Mouse (Mus musculus) limb, embryonic 12.5 days (tissue): Measurements from ENCODE around the gene Mfsd4a. TPM values are rescaled to one million over a fixed set of nuclear protein-coding genes. Genes with fewer than 3 reads are reported as not detected.

Experiments
- ATAC-seq: fragments of 200-750 bp; cut with Nextera tagmentation; 2 replicates; pipeline ENCODE4 v1.8.0; 2017; ENCODE audit warnings: low read depth, moderate TSS enrichment; ENCODE audit not compliant: insufficient number of reproducible peaks, insufficient read depth, low FRiP score, low TSS enrichment
- H3K27ac ChIP-seq: fragments of 300-500 bp; sonication (generic); 2 replicates; pipeline ENCODE4 v1.5.1; 2016; ENCODE audit warnings: mild to moderate bottlenecking, moderate library complexity
- H3K27me3 ChIP-seq: fragments of 300-500 bp; sonication (generic); 2 replicates; pipeline ENCODE4 v1.6.1; 2016; ENCODE audit warnings: mild to moderate bottlenecking, moderate library complexity
- H3K36me3 ChIP-seq: fragments of 300-500 bp; sonication (generic); 2 replicates; pipeline ENCODE4 v1.6.1; 2016; ENCODE audit warnings: mild to moderate bottlenecking, moderate library complexity
- H3K4me1 ChIP-seq: fragments of 300-500 bp; sonication (generic); replicated peaks from 2 replicates; pipeline ENCODE4 v1.6.1; 2016
- H3K4me2 ChIP-seq: fragments of 300-500 bp; sonication (generic); 2 replicates; pipeline ENCODE4 v1.6.1; 2016; ENCODE audit warnings: mild to moderate bottlenecking, moderate library complexity
- H3K4me3 ChIP-seq: fragments of 300-500 bp; sonication (generic); replicated peaks from 2 replicates; pipeline ENCODE4 v1.5.1; 2016; ENCODE audit warnings: mild to moderate bottlenecking
- H3K9ac ChIP-seq: fragments of 300-500 bp; sonication (generic); replicated peaks from 2 replicates; pipeline ENCODE4 v1.6.1; 2016; ENCODE audit warnings: mild to moderate bottlenecking, moderate library complexity
- H3K9me3 ChIP-seq: fragments of 300-500 bp; sonication (generic); 2 replicates; pipeline ENCODE4 v1.6.1; 2016; ENCODE audit warnings: mild to moderate bottlenecking, moderate library complexity
- WGBS: fragments of 180-500 bp; shearing (Covaris S2); methylation state at CpG from one replicate; pipeline ENCODE4 v1.1.7; 2016; 5-methylcytosine and 5-hydroxymethylcytosine counted together
- polyA plus RNA-seq: library from polyadenylated mRNA; unstranded; fragments of >200 nt; fragmentation: Nextera tagmentation; extraction: Ambion mirVana; gene quantifications from 2 replicates; pipeline ENCODE4 v1.2.1, GENCODE M21; 2016

The Mfsd4a gene
- polyA plus RNA-seq, 1 experiment from 2014 or later = 13.1 TPM

- ATAC-seq = no peak
- H3K4me2 ChIP-seq = no peak overlapping the region
Measured at GRCm38 (mm10) chr1:132011785-132012184, 56.1 kb downstream of the Mfsd4a start.

GRCm38 (mm10) chr1:132010632-132011501 is 57.0 kb downstream of the Mfsd4a start:
- Histone ChIP-seq H3K4me2 (no peak overlapping the region), H3K4me3 (no peak overlapping the region), H3K9ac (no peak overlapping the region), H3K27me3 (no peaks in the 10 kb centered on the region), H3K9me3 (no peaks in the 10 kb centered on the region), H3K4me1 (peaks cover 25% of the 10 kb centered on the region), H3K36me3 (peaks cover 18% of the 10 kb centered on the region), H3K27ac (no peak overlapping the region)
- WGBS = 91% methylated on average over 17 of the region's 17 CpGs
- no peak for ATAC-seq

More at GRCm38 (mm10) chr1:132011785-132012184, 56.1 kb downstream of the Mfsd4a start:
- Histone ChIP-seq H3K27ac (no peak overlapping the region), H3K27me3 (no peaks in the 10 kb centered on the region), H3K36me3 (peaks cover 23% of the 10 kb centered on the region), H3K4me1 (peaks cover 21% of the 10 kb centered on the region), H3K9ac (no peak overlapping the region), H3K4me3 (no peak overlapping the region), H3K9me3 (no peaks in the 10 kb centered on the region)
- 78% methylated on average over 2 of the region's 2 CpGs for WGBS

GRCm38 (mm10) chr1:132008881-132009644 is 58.8 kb downstream of the Mfsd4a start:
- Histone ChIP-seq H3K27ac (no peak overlapping the region), H3K4me1 (peaks cover 25% of the 10 kb centered on the region), H3K9ac (peak overlapping the region; percentile 90), H3K36me3 (peaks cover 1% of the 10 kb centered on the region; the same call in 1 of the 2 replicates), H3K27me3 (no peaks in the 10 kb centered on the region), H3K9me3 (no peaks in the 10 kb centered on the region), H3K4me2 (peak overlapping the region; percentile 62), H3K4me3 (peak overlapping the region; percentile 82)
- ATAC-seq = no peak
- 37% methylated on average over 8 of the region's 8 CpGs for WGBS

GRCm38 (mm10) chr1:132007828-132008827 is 59.7 kb downstream of the Mfsd4a start:
- peak overlapping the region; percentile 90 for H3K9ac ChIP-seq
- H3K4me3 ChIP-seq = peak overlapping the region; percentile 82
- no peaks in the 10 kb centered on the region for H3K36me3 ChIP-seq
- H3K27ac ChIP-seq = peak overlapping the region; percentile 99
- no peaks in the 10 kb centered on the region for H3K9me3 ChIP-seq
- H3K27me3 ChIP-seq = no peaks in the 10 kb centered on the region
- peak; percentile 85 for ATAC-seq
- peaks cover 25% of the 10 kb centered on the region for H3K4me1 ChIP-seq
- H3K4me2 ChIP-seq = peak overlapping the region; percentile 62
- WGBS = under 1% methylated on average over 71 of the region's 72 CpGs

GRCm38 (mm10) chr1:132007282-132007815 is 60.5 kb downstream of the Mfsd4a start, which contains the start of gene Elk4:
Elk4 (plus strand) TSS chr1:132007607.
- under 1% methylated on average over 61 of the region's 61 CpGs for WGBS
- ATAC-seq = peak; percentile 85

GRCm38 (mm10) chr1:132006721-132007120 is 61.1 kb downstream of the Mfsd4a start:
- Histone ChIP-seq H3K9ac (no peak overlapping the region), H3K9me3 (no peaks in the 10 kb centered on the region), H3K4me2 (peak overlapping the region; percentile 62), H3K36me3 (no peaks in the 10 kb centered on the region), H3K27me3 (no peaks in the 10 kb centered on the region), H3K4me3 (peak overlapping the region; percentile 82), H3K27ac (peak overlapping the region; percentile 99), H3K4me1 (peaks cover 18% of the 10 kb centered on the region)
- no peak for ATAC-seq
- WGBS = 35% methylated on average over 5 of the region's 5 CpGs

More at GRCm38 (mm10) chr1:132007282-132007815, 60.5 kb downstream of the Mfsd4a start, which contains the start of gene Elk4:
- Histone ChIP-seq H3K36me3 (no peaks in the 10 kb centered on the region), H3K9ac (peak within 1 kb of the TSS; percentile 90), H3K4me2 (peak within 1 kb of the TSS; percentile 62), H3K27me3 (no peaks in the 10 kb centered on the region), H3K4me1 (peaks cover 24% of the 10 kb centered on the region), H3K27ac (peak within 1 kb of the TSS; percentile 99), H3K9me3 (no peaks in the 10 kb centered on the region), H3K4me3 (peak within 1 kb of the TSS; percentile 82)

- no peak overlapping the region for H3K4me2 ChIP-seq
- H3K4me1 ChIP-seq = peaks cover 18% of the 10 kb centered on the region
- H3K27ac ChIP-seq = no peak overlapping the region
- no peaks in the 10 kb centered on the region for H3K27me3 ChIP-seq
- H3K36me3 ChIP-seq = no peaks in the 10 kb centered on the region
- 85% methylated on average over 3 of the region's 3 CpGs for WGBS
- ATAC-seq = no peak
- H3K4me3 ChIP-seq = no peak overlapping the region
- no peak overlapping the region for H3K9ac ChIP-seq
- no peaks in the 10 kb centered on the region for H3K9me3 ChIP-seq
Measured at GRCm38 (mm10) chr1:132006046-132006445, 61.8 kb downstream of the Mfsd4a start.

- no peaks in the 10 kb centered on the region for H3K27me3 ChIP-seq
- no peak overlapping the region for H3K4me2 ChIP-seq
- H3K27ac ChIP-seq = no peak overlapping the region
- no peak for ATAC-seq
- H3K4me1 ChIP-seq = peaks cover 18% of the 10 kb centered on the region
- H3K9me3 ChIP-seq = no peaks in the 10 kb centered on the region
- no peaks in the 10 kb centered on the region for H3K36me3 ChIP-seq
- H3K4me3 ChIP-seq = no peak overlapping the region
- 80% methylated on average over 1 of the region's 1 CpGs for WGBS
- no peak overlapping the region for H3K9ac ChIP-seq
Measured at GRCm38 (mm10) chr1:132005466-132005865, 62.4 kb downstream of the Mfsd4a start.

- peak overlapping the region; percentile 35; the same call in 1 of the 2 replicates for H3K27ac ChIP-seq
- H3K9me3 ChIP-seq = no peaks in the 10 kb centered on the region
- 69% methylated on average over 6 of the region's 6 CpGs for WGBS
- ATAC-seq = no peak
- H3K4me1 ChIP-seq = peaks cover 14% of the 10 kb centered on the region
- H3K4me3 ChIP-seq = no peak overlapping the region
- no peak overlapping the region for H3K4me2 ChIP-seq
- no peaks in the 10 kb centered on the region for H3K36me3 ChIP-seq
- H3K27me3 ChIP-seq = no peaks in the 10 kb centered on the region
- no peak overlapping the region for H3K9ac ChIP-seq
Measured at GRCm38 (mm10) chr1:132004574-132005180, 63.2 kb downstream of the Mfsd4a start.

- Histone ChIP-seq H3K9ac (no peak overlapping the region), H3K9me3 (no peaks in the 10 kb centered on the region), H3K36me3 (no peaks in the 10 kb centered on the region), H3K4me3 (no peak overlapping the region), H3K27me3 (no peaks in the 10 kb centered on the region), H3K4me2 (no peak overlapping the region), H3K27ac (no peak overlapping the region), H3K4me1 (peaks cover 6% of the 10 kb centered on the region; the same call in 1 of the 2 replicates)
- WGBS = 40% methylated on average over 1 of the region's 1 CpGs
- ATAC-seq = no peak
Measured at GRCm38 (mm10) chr1:132003817-132004216, 64.0 kb downstream of the Mfsd4a start.
